Mouse (Mus musculus) CH12.LX (cell line): Measurements from ENCODE around the gene Ly6g.

Source experiments
- CHD2 ChIP-seq: IDR thresholded peaks from 2 replicates; pipeline ENCODE4 v1.6.1; 2011; ENCODE audit warnings: low read length, improper control_type of control experiment
- CTCF ChIP-seq, 2 experiments: IDR thresholded peaks in 1 of 2; conservative IDR thresholded peaks in 1 of 2; 2 replicates each; pipeline ENCODE4 v1.5.1; 2011 to 2012; ENCODE audit warnings: low read depth in 2 of 2, low read length in 2 of 2, improper control_type of control experiment in 1 of 2, inconsistent platforms in 1 of 2, mild to moderate bottlenecking in 1 of 2, moderate library complexity in 1 of 2

GRCm38 (mm10) chr15:75116525-75116924 is 38.5 kb upstream of the Ly6g start:
- TF ChIP-seq CTCF (conservative IDR thresholded peaks at IDR 0.05 in 1 of 2, IDR thresholded peaks at IDR 0.05 in 1 of 2; ENCODE audit: low read depth in 2 of 2, low read length in 2 of 2), result no peak
- no peak for TF ChIP-seq CHD2
